Mouse (Mus musculus): ENCODE data around the gene Actb. TPM values are rescaled to one million over a fixed set of nuclear protein-coding genes. Genes with fewer than 3 reads are reported as not detected.

Gene Actb
- total RNA-seq, 1 experiment from 2014 or later = 6,587 TPM

GRCm38 (mm10) chr5:142854877-142855276, 51.7 kb downstream of the Actb start:
- no peak for ATAC-seq (replicated peaks; ENCODE audit: insufficient number of reproducible peaks, low FRiP score, low TSS enrichment, poor library complexity, severe bottlenecking)

GRCm38 (mm10) chr5:142853585-142853984, 53.0 kb downstream of the Actb start:
- no peak for ATAC-seq (replicated peaks; ENCODE audit: insufficient number of reproducible peaks, low FRiP score, low TSS enrichment, poor library complexity, severe bottlenecking)

Other genes with a start within 250 kb of the Actb start
- 0.32 to 0.78 TPM (median 0.38 TPM) in 3 replicates for gene Slc29a4, start 214.2 kb downstream of the Actb start, total RNA-seq (2017)
- 10.9 to 48.5 TPM (median 22.5 TPM) in 3 replicates for gene Tnrc18, start 89.1 kb downstream of the Actb start, total RNA-seq (2017)
- gene Fbxl18, start 11.3 kb downstream of the Actb start, total RNA-seq (2017) = 1.6 to 3.6 TPM (median 2.3 TPM) in 3 replicates
- gene Fscn1, start 53.6 kb upstream of the Actb start, total RNA-seq (2017) = 1.2 TPM in 1 of 3 replicates, not detected in the others
- gene Rnf216, start 206.2 kb upstream of the Actb start, total RNA-seq (2017) = 100 to 120 TPM (median 101 TPM) in 3 replicates
- not detected in 3 replicates for gene Olfr718-ps1, start 240.8 kb upstream of the Actb start, total RNA-seq (2017)

All from monocyte, adult 5-6 weeks (primary cell).